Mouse (Mus musculus): Measurements from ENCODE around the gene Rab37. TPM values are rescaled to one million over a fixed set of nuclear protein-coding genes. Genes with fewer than 3 reads are reported as not detected.

The Rab37 gene
- total RNA-seq, 2 experiments from 2014 or later, result 3.3 to 3.4 TPM

- Histone ChIP-seq H3K4me3 (no peak overlapping the region), H3K27ac (no peak overlapping the region)
- peak; percentile 66 to 85 for DNase-seq (ENCODE audit: low spot score in 2 of 2)
- peak; percentile 94 for TF ChIP-seq CTCF (conservative IDR thresholded peaks at IDR 0.05)
Observed at GRCm38 (mm10) chr11:115181913-115182638, 90.8 kb downstream of the Rab37 start.

DNA sequence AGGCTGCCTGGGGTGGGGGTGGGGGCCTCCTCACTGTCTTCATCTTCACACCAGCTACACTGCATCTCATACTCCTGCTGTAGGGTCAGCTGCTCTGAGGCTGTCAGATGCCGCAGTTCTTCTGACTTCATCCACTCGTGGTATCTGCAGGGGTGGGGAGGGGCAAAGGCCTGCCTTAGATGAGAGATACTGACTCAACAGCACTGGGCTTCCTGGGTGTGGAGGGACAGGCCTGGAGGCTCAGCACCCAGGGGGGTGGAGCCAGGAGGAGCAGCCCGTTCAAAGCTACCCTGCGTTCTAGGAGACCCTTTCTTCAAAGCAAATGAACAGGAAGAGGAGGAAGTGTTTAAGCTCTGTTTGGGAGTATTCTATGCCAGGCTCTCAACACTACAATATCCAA lies 93.7 kb downstream of the Rab37 start:
- DNase-seq (ENCODE audit: low spot score in 2 of 2), result no peak
- Histone ChIP-seq H3K4me3 (no peak overlapping the region), H3K27ac (no peak overlapping the region)
- TF ChIP-seq CTCF (conservative IDR thresholded peaks at IDR 0.05), result no peak

DNA sequence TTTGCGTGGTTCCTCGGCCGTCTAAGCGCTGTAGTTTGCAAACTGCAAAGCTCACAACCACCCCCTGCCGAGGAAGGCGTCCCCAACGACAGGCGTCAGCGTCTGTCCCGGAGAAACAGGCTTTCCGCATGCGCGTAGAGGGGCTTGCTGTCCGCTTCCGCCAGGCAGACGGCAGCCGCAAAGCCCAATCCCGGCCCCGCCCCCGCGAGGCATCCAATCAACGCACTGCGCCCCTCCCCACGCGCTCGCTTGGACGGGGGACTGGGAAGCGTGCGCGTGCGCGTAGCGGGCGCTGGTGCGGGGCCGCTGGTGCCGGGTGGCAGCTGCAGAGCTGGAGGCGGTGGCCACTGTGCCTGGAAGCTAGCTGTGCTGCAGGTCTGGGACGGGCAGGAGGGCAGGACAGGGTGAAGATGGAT lies 96.0 kb downstream of the Rab37 start, which contains the start of gene Tmem104:
Gene Tmem104 (plus strand): TSS at position 264 of the 416 bp plus-strand sequence.
- peak within 1 kb of the TSS; percentile 93 for H3K4me3 ChIP-seq
- H3K27ac ChIP-seq, result peak within 1 kb of the TSS; percentile 93
- DNase-seq (ENCODE audit: low spot score in 2 of 2), result peak; percentile 99 to 100
- peak; percentile 44 for TF ChIP-seq CTCF (conservative IDR thresholded peaks at IDR 0.05)

DNA sequence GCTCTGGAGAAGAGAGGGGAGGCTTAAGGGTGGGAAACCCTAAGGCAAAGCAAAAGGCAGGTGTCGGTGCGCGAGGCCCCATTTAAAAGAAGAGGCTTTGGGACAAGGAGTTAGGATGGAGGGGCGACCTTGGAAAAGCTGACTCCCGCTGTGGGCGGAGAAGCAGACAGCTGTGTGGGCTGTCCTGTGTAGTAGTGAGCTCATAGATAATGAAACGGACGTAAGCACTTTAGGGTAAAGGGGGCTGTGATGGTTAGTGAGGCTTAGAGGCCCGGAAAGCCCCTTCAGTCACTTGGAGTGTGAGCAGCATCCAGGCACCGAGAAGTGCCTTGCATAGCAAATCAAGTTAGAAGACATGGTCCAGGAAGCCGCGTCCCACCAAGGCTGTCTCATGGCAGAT lies 96.5 kb downstream of the Rab37 start, which contains the start of gene Nat9:
Gene Nat9 (minus strand): TSS at position 167 of the 400 bp plus-strand sequence.
- peak within 1 kb of the TSS; percentile 93 for H3K27ac ChIP-seq
- TF ChIP-seq CTCF (conservative IDR thresholded peaks at IDR 0.05), result no peak
- H3K4me3 ChIP-seq, result peak within 1 kb of the TSS; percentile 93
- DNase-seq (ENCODE audit: low spot score in 2 of 2), result no peak

DNA sequence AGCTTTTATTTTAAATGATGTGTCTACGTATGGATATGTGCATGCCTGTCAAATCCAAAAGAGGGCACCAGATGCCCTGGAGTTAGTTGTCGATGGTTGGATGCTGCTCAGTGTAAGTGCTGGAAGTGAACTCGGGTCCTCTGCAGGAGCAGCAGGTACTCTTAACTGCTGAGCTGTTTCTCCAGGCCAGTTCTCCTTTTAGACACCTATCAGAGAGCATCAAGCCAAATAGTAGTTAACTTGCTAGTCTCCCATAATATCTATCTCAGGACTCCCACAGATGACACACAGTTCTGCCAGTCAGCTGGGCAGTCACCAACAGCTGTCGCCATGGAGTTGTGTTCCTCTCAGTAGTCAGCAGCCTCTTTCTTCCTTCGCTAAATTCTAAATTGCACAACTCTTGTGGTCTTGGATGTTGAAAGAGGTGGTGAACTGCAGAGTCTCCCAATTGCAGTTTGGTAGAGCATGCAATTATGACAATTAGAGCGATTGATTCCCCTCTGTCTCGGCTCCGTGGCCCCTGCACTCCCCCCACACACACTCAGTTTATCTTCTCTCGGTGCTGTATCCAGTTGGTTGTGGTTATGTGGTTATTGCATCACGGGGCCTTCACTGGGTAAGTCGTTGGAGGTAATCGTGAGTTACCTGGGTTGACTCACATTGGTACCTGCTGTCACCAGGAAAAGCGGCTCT lies 97.5 kb downstream of the Rab37 start:
- TF ChIP-seq CTCF (conservative IDR thresholded peaks at IDR 0.05), result no peak
- H3K4me3 ChIP-seq, result no peak overlapping the region

GRCm38 (mm10) chr11:115189304-115189703 lies 98.1 kb downstream of the Rab37 start:
- Histone ChIP-seq H3K4me3 (no peak overlapping the region), H3K27ac (no peak overlapping the region)
- no peak for TF ChIP-seq CTCF (conservative IDR thresholded peaks at IDR 0.05)
- DNase-seq (ENCODE audit: low spot score in 2 of 2), result no peak

More for the DNA sequence above, 97.5 kb downstream of the Rab37 start:
- DNase-seq (ENCODE audit: low spot score in 2 of 2), result no peak
- no peak overlapping the region for H3K27ac ChIP-seq

- TF ChIP-seq CTCF (conservative IDR thresholded peaks at IDR 0.05), result no peak
- no peak overlapping the region for H3K4me3 ChIP-seq
- no peak for DNase-seq (ENCODE audit: low spot score in 2 of 2)
- H3K27ac ChIP-seq, result peak overlapping the region; percentile 39; the same call in 1 of the 2 replicates
Observed at GRCm38 (mm10) chr11:115192180-115192579, 100.9 kb downstream of the Rab37 start.

GRCm38 (mm10) chr11:115194693-115195092 lies 103.5 kb downstream of the Rab37 start:
- TF ChIP-seq CTCF (conservative IDR thresholded peaks at IDR 0.05), result no peak
- H3K27ac ChIP-seq, result no peak overlapping the region
- no peak overlapping the region for H3K4me3 ChIP-seq
- no peak for DNase-seq (ENCODE audit: low spot score in 2 of 2)

- no peak for DNase-seq (ENCODE audit: low spot score in 2 of 2)
- no peak for TF ChIP-seq CTCF (conservative IDR thresholded peaks at IDR 0.05)
- H3K4me3 ChIP-seq, result no peak overlapping the region
- no peak overlapping the region for H3K27ac ChIP-seq
Observed at GRCm38 (mm10) chr11:115195933-115196332, 104.7 kb downstream of the Rab37 start.

GRCm38 (mm10) chr11:115197558-115197957 lies 106.3 kb downstream of the Rab37 start:
- no peak for TF ChIP-seq CTCF (conservative IDR thresholded peaks at IDR 0.05)

GRCm38 (mm10) chr11:115198932-115199384 lies 107.7 kb downstream of the Rab37 start:
- no peak for TF ChIP-seq CTCF (conservative IDR thresholded peaks at IDR 0.05)

More at GRCm38 (mm10) chr11:115197558-115197957, 106.3 kb downstream of the Rab37 start:
- Histone ChIP-seq H3K27ac (no peak overlapping the region), H3K4me3 (no peak overlapping the region)
- DNase-seq (ENCODE audit: low spot score in 2 of 2), result no peak

GRCm38 (mm10) chr11:115200520-115200919 lies 109.3 kb downstream of the Rab37 start:
- no peak for DNase-seq (ENCODE audit: low spot score in 2 of 2)
- no peak for TF ChIP-seq CTCF (conservative IDR thresholded peaks at IDR 0.05)
- Histone ChIP-seq H3K27ac (no peak overlapping the region), H3K4me3 (no peak overlapping the region)

More at GRCm38 (mm10) chr11:115198932-115199384, 107.7 kb downstream of the Rab37 start:
- DNase-seq (ENCODE audit: low spot score in 2 of 2), result no peak
- H3K27ac ChIP-seq, result no peak overlapping the region
- H3K4me3 ChIP-seq, result no peak overlapping the region

- TF ChIP-seq CTCF (conservative IDR thresholded peaks at IDR 0.05), result peak; percentile 98
- Histone ChIP-seq H3K27ac (peak overlapping the region; percentile 28; the same call in 1 of the 2 replicates), H3K4me3 (no peak overlapping the region)
- DNase-seq (ENCODE audit: low spot score in 2 of 2), result peak; percentile 73 to 89
Observed at GRCm38 (mm10) chr11:115202316-115202715, 111.1 kb downstream of the Rab37 start.
